Mouse (Mus musculus): ENCODE results near the gene Cyfip2. TPM values are rescaled to one million over a fixed set of nuclear protein-coding genes. Genes with fewer than 3 reads are reported as not detected.

The Cyfip2 gene
- polyA plus RNA-seq, 1 experiment from 2014 or later = 5.4 TPM

- Histone ChIP-seq H3K36me3 (no peaks in the 10 kb centered on the region), H3K27me3 (no peaks in the 10 kb centered on the region), H3K9me3 (no peaks in the 10 kb centered on the region), H3K4me2 (no peak overlapping the region), H3K4me3 (no peak overlapping the region), H3K4me1 (no peaks in the 10 kb centered on the region), H3K27ac (no peak overlapping the region), H3K9ac (no peak overlapping the region)
- whole genome bisulfite sequencing = 63% methylated on average over 8 of the region's 8 CpGs
- no peak for ATAC-seq (ENCODE audit: insufficient number of reproducible peaks, low FRiP score, low TSS enrichment, low read depth)
Measured at GRCm38 (mm10) chr11:46245926-46246325, 66.7 kb downstream of the Cyfip2 start.

GRCm38 (mm10) chr11:46244731-46245604 is 67.7 kb downstream of the Cyfip2 start:
- H3K27me3 ChIP-seq = no peaks in the 10 kb centered on the region
- no peak for ATAC-seq (ENCODE audit: insufficient number of reproducible peaks, low FRiP score, low TSS enrichment, low read depth)
- no peak overlapping the region for H3K4me2 ChIP-seq
- H3K9me3 ChIP-seq = no peaks in the 10 kb centered on the region
- no peak overlapping the region for H3K9ac ChIP-seq
- no peak overlapping the region for H3K27ac ChIP-seq
- H3K4me1 ChIP-seq = no peaks in the 10 kb centered on the region
- H3K36me3 ChIP-seq = no peaks in the 10 kb centered on the region
- WGBS = 83% methylated on average over 23 of the region's 23 CpGs
- H3K4me3 ChIP-seq = no peak overlapping the region

GRCm38 (mm10) chr11:46241985-46242384 is 70.7 kb downstream of the Cyfip2 start:
- Histone ChIP-seq H3K9me3 (no peaks in the 10 kb centered on the region), H3K4me3 (no peak overlapping the region), H3K36me3 (no peaks in the 10 kb centered on the region), H3K9ac (no peak overlapping the region), H3K4me1 (no peaks in the 10 kb centered on the region), H3K4me2 (no peak overlapping the region), H3K27me3 (no peaks in the 10 kb centered on the region), H3K27ac (no peak overlapping the region)
- 89% methylated on average over 8 of the region's 8 CpGs for WGBS
- no peak for ATAC-seq (ENCODE audit: insufficient number of reproducible peaks, low FRiP score, low TSS enrichment, low read depth)

- Histone ChIP-seq H3K9me3 (no peaks in the 10 kb centered on the region), H3K36me3 (no peaks in the 10 kb centered on the region), H3K4me2 (no peak overlapping the region), H3K27me3 (no peaks in the 10 kb centered on the region), H3K9ac (no peak overlapping the region), H3K4me1 (no peaks in the 10 kb centered on the region), H3K4me3 (no peak overlapping the region), H3K27ac (no peak overlapping the region)
- ATAC-seq (ENCODE audit: insufficient number of reproducible peaks, low FRiP score, low TSS enrichment, low read depth) = no peak
- 92% methylated on average over 7 of the region's 7 CpGs for WGBS
Measured at GRCm38 (mm10) chr11:46241150-46241673, 71.4 kb downstream of the Cyfip2 start.

- no peaks in the 10 kb centered on the region for H3K27me3 ChIP-seq
- H3K4me3 ChIP-seq = no peak overlapping the region
- no peak overlapping the region for H3K9ac ChIP-seq
- no peak overlapping the region for H3K4me2 ChIP-seq
- WGBS = 40% methylated on average over 4 of the region's 4 CpGs
- H3K36me3 ChIP-seq = no peaks in the 10 kb centered on the region
- no peaks in the 10 kb centered on the region for H3K4me1 ChIP-seq
- H3K27ac ChIP-seq = no peak overlapping the region
- H3K9me3 ChIP-seq = no peaks in the 10 kb centered on the region
- ATAC-seq (ENCODE audit: insufficient number of reproducible peaks, low FRiP score, low TSS enrichment, low read depth) = no peak
Measured at GRCm38 (mm10) chr11:46236976-46237375, 75.7 kb downstream of the Cyfip2 start.

- Histone ChIP-seq H3K4me1 (no peaks in the 10 kb centered on the region), H3K36me3 (no peaks in the 10 kb centered on the region), H3K4me3 (no peak within 1 kb of the TSS), H3K9ac (no peak within 1 kb of the TSS), H3K27ac (no peak within 1 kb of the TSS), H3K9me3 (no peaks in the 10 kb centered on the region), H3K27me3 (no peaks in the 10 kb centered on the region), H3K4me2 (no peak within 1 kb of the TSS)
- no peak for ATAC-seq (ENCODE audit: insufficient number of reproducible peaks, low FRiP score, low TSS enrichment, low read depth)
- 77% methylated on average over 11 of the region's 11 CpGs for WGBS
Measured at GRCm38 (mm10) chr11:46235334-46235733, 77.3 kb downstream of the Cyfip2 start, which contains the start of gene Fndc9. Gene Fndc9 (plus strand): TSS chr11:46235531.

GRCm38 (mm10) chr11:46233966-46234365 is 78.7 kb downstream of the Cyfip2 start:
- 73% methylated on average over 4 of the region's 4 CpGs for WGBS
- Histone ChIP-seq H3K9ac (no peak overlapping the region), H3K27ac (no peak overlapping the region), H3K4me2 (no peak overlapping the region), H3K9me3 (no peaks in the 10 kb centered on the region), H3K4me3 (no peak overlapping the region), H3K36me3 (no peaks in the 10 kb centered on the region), H3K27me3 (no peaks in the 10 kb centered on the region), H3K4me1 (no peaks in the 10 kb centered on the region)
- no peak for ATAC-seq (ENCODE audit: insufficient number of reproducible peaks, low FRiP score, low TSS enrichment, low read depth)

GRCm38 (mm10) chr11:46232803-46233202 is 79.9 kb downstream of the Cyfip2 start:
- 90% methylated on average over 4 of the region's 4 CpGs for WGBS
- Histone ChIP-seq H3K4me2 (no peak overlapping the region), H3K9ac (no peak overlapping the region), H3K27me3 (no peaks in the 10 kb centered on the region), H3K9me3 (no peaks in the 10 kb centered on the region), H3K4me3 (no peak overlapping the region), H3K27ac (no peak overlapping the region), H3K36me3 (no peaks in the 10 kb centered on the region), H3K4me1 (no peaks in the 10 kb centered on the region)
- no peak for ATAC-seq (ENCODE audit: insufficient number of reproducible peaks, low FRiP score, low TSS enrichment, low read depth)

GRCm38 (mm10) chr11:46230184-46230583 is 82.5 kb downstream of the Cyfip2 start:
- Histone ChIP-seq H3K4me1 (no peaks in the 10 kb centered on the region), H3K36me3 (no peaks in the 10 kb centered on the region), H3K27me3 (no peaks in the 10 kb centered on the region), H3K27ac (no peak overlapping the region), H3K4me3 (no peak overlapping the region), H3K4me2 (no peak overlapping the region), H3K9ac (no peak overlapping the region), H3K9me3 (no peaks in the 10 kb centered on the region)
- ATAC-seq (ENCODE audit: insufficient number of reproducible peaks, low FRiP score, low TSS enrichment, low read depth) = no peak
- 65% methylated on average over 6 of the region's 6 CpGs for WGBS

- Histone ChIP-seq H3K27ac (no peak overlapping the region; the same call in 1 of the 2 replicates), H3K36me3 (no peaks in the 10 kb centered on the region), H3K9me3 (no peaks in the 10 kb centered on the region), H3K4me2 (no peak overlapping the region), H3K4me1 (no peaks in the 10 kb centered on the region), H3K4me3 (no peak overlapping the region), H3K9ac (no peak overlapping the region), H3K27me3 (no peaks in the 10 kb centered on the region)
- 50% methylated on average over 5 of the region's 5 CpGs for WGBS
- no peak for ATAC-seq (ENCODE audit: insufficient number of reproducible peaks, low FRiP score, low TSS enrichment, low read depth)
Measured at GRCm38 (mm10) chr11:46225345-46225744, 87.3 kb downstream of the Cyfip2 start.

- ATAC-seq (ENCODE audit: insufficient number of reproducible peaks, low FRiP score, low TSS enrichment, low read depth) = no peak
- H3K4me3 ChIP-seq = no peak overlapping the region
- H3K4me1 ChIP-seq = no peaks in the 10 kb centered on the region
- 81% methylated on average over 2 of the region's 2 CpGs for WGBS
- H3K9me3 ChIP-seq = no peaks in the 10 kb centered on the region
- no peaks in the 10 kb centered on the region for H3K27me3 ChIP-seq
- no peaks in the 10 kb centered on the region for H3K36me3 ChIP-seq
- H3K27ac ChIP-seq = no peak overlapping the region
- H3K9ac ChIP-seq = no peak overlapping the region
- no peak overlapping the region for H3K4me2 ChIP-seq
Measured at GRCm38 (mm10) chr11:46223575-46223974, 89.1 kb downstream of the Cyfip2 start.

GRCm38 (mm10) chr11:46220211-46220610 is 92.4 kb downstream of the Cyfip2 start:
- Histone ChIP-seq H3K36me3 (no peaks in the 10 kb centered on the region), H3K27ac (no peak overlapping the region), H3K27me3 (no peaks in the 10 kb centered on the region), H3K9ac (no peak overlapping the region), H3K4me1 (peaks cover under 1% of the 10 kb centered on the region; the same call in 1 of the 2 replicates), H3K9me3 (no peaks in the 10 kb centered on the region), H3K4me3 (no peak overlapping the region), H3K4me2 (no peak overlapping the region)
- no peak for ATAC-seq (ENCODE audit: insufficient number of reproducible peaks, low FRiP score, low TSS enrichment, low read depth)
- 67% methylated on average over 2 of the region's 2 CpGs for WGBS

Measured in limb, embryonic 15.5 days (tissue).